Mouse (Mus musculus): ENCODE measurements at regions not wholly inside any gene's neighbourhood (a gene's known extent, or its start where the extent isn't known, plus 50 kb on each side); places are given as distances from the start of the nearest gene placed in this dataset.

DNA sequence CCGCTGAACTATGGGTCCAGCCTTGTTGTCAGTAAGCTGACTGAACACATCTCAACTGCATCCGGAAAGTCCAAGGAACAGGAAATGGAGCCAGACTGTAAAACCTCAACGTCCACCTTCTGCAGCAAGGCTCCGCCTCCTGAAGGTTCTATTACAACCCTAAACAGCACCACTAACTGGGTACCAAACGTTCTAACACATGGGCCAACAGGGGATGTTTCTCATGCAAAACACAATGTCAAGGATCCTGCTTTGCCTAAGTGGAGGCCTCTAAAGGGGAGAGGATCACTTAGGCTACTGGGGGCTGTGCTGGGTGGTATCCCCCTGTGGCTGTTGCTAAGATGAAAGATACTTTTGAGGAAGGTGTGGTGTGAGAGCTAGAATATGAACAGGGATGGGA is 51.0 kb upstream of the Stt3b start:
- no peak for DNase-seq
- intact Hi-C loops (cut with DNase I), result no loop called here

DNA sequence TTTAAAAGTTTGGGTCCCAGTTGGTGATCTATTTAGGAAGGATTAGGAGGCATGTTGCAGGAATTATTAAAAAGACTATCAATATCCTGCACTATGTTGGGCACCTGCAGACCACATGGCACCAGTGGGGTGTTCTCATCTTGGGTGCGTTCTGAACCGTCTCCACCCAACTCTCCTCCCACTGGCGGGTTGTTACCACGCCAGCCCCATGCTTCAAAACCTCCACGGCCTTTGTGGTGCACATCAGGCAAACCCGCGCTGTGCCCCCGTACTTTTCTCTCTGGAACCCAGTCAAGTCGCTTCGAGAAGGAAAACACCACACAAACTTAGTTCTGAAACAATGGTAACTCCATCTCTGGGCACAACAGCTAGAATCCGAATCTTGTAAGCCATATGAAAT is 51.7 kb upstream of the Stt3b start:
- no peak for DNase-seq
- intact Hi-C loops (cut with DNase I), result no loop called here

DNA sequence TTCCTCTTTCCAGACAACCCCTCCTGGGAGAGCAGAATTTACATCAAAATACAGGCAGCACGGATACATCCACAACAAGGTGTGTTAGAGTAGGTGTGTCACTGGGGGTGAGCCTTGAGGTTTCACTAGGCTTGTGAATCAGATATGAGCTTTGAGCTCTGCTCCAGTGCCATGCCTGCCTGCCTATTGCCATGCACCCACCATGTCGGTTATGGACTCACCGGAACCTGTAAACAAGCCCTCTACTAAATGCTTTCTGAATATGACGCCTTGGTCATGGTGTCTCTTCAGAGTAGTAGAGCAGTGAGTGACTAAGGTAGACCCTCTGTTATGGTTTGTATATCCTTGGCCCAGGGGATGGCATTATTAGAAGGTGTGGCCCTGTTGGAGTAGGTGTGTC is 52.3 kb upstream of the Stt3b start:
- DNase-seq, result no peak
- intact Hi-C loops (cut with DNase I), result no loop called here

DNA sequence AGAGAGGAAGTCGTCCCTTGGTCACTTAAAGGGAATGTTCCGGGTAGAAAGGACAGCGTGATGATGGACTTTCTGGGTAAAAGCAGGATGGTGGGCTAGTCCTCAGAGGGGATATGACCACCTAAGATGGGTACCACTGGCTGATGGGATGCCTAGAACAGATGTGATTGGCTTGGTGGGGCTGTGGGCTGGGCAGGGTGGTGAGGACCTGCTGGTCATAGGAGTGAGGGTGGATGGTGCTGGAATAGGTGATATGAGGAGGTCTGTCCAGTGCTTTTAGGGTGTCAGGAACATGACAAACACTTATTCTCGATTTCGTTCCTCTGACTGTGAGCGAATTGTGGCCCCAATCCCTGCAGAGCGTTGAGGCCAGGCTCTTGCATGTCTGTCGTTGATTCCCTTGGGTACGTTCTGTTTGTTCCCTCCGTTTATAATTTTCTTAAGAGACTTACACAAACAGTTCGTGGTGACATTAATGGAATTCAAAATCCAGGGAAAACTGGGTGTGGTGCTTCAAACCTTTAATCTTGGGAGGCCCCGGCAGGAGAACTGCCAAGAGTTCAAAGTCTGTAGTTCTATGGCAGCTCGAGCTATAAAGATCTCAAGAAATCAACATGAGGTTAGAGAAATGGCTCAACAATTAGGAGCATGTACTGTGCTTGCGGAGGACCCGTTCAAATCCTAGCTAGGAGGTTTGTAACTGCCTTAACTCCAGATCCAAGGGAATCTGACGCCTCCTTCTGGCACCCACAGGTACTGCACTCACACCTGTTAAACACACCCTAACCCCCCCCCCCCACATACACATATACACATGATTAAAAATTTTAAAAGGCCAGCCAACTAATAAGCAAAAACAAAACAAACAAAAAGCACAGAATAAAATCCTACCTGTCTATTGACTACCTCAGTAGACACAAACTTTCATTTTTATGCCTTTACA is 55.0 kb upstream of the Stt3b start:
- intact Hi-C loops (cut with DNase I), result no loop called here

DNA sequence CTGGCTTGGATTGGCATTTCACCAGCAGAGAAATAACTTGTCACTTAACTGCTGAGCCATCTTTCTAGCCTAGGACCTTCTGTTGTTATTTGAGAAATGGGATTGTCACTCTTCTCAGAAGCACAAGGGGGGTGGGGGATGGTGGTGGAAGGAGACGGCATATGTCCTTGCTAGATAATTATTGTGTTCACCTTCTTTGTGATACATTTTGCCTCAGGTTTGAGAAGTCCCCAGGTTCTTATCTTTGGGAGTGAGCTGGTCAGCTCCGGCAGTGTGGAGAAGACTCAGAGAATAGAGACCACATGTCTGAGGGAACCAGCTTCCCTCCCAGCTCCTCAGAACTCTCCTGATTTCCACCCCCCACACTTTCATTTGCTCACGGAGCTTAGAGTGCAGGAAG is 57.6 kb upstream of the Stt3b start:
- intact Hi-C loops (cut with DNase I), result no loop called here
- no peak for DNase-seq

More for the DNA sequence above, 55.0 kb upstream of the Stt3b start:
- no peak for DNase-seq

DNA sequence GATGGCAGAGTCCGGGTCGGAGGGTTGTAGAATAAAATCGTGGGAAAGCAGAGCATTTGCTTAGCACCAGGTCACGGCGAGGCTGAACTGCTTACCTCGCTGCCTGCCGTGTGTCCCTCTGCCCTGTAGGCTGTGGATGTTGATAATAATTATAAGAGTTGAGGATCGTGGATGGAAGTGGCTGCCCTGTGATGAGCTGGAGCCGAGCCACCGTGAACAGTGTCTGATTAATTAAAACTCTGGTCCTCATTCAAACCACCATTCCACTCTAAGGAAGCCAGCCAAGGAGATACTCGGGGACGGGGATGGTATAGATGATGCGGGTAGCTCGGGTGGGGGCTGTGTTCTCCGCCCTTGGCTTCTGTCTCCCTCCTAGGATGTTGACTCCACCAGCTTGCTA is 70.1 kb upstream of the Stt3b start:
- peak; percentile 60 for DNase-seq
- intact Hi-C loops (cut with DNase I), result no loop called here

DNA sequence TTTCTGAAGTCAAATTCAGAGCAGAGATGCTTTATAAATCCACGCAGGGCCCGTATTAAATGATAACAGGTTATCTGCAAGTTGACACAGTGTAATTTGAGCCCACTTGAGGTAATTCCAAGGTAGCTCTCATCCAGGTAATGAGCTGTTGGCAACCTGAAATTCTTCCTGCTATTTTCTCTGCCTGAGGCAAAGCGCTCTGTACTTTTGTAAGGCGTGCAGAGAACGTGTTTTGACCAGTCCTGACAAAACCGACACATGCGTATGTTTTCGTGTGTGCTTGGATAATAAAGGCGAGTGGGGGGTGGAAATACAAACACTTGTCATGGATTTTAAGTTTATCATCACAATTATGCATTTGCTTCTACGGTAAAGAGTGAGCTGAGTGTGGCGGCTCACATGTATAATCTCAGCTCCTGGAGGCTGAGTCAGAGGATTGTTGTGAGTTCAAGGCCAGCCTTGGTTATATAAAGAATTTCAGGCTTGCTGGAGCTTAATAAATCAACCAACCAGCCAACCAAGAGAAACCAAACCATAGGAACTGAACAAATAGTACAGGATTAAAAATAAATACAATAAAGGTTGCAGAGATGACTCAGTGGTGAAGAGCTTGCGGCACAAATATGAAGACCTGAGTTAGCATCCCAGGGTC is 72.7 kb upstream of the Stt3b start:
- DNase-seq, result no peak
- intact Hi-C loops (cut with DNase I), result no loop called here

DNA sequence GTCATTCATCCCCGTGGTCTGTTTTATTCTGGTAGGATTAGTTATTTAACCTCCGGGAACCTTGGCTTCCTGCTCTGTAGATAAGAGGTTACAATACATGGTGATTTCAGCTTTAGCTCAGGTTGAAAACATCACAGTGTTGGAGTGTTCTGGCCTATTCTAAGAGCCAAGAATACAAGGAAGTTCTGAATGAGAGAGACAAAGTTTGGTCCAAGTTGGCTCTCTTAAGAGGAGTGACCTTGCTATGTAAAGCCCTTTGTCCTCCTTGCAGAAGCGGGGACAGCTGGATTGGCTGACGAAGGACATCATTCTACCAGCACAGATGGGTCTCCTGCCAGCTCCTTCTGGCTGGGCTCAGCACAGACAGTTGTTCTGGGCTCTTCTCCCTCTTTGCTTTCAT is 73.7 kb upstream of the Stt3b start:
- DNase-seq, result peak; percentile 70
- intact Hi-C loops (cut with DNase I), result no loop called here

DNA sequence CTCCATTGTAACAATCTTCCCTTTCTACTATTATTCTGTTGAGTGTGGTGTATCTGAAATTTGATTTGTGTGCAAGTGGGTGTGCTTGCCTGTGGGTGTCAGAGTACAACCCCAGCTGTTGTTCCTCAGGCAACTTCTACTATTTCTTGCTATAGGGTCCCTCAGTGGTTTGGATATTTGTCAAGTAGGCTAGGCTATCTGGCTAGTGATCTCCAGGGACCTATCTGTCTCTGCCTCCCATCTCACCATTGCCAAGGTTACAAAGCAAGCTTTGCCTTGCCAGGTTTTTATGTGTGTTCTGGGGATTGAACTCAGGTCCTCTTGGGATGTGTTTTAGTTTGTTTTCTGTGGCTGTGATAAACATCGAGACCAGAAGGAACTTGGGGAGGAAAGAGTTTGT is 74.1 kb upstream of the Stt3b start:
- DNase-seq, result no peak
- intact Hi-C loops (cut with DNase I), result no loop called here

DNA sequence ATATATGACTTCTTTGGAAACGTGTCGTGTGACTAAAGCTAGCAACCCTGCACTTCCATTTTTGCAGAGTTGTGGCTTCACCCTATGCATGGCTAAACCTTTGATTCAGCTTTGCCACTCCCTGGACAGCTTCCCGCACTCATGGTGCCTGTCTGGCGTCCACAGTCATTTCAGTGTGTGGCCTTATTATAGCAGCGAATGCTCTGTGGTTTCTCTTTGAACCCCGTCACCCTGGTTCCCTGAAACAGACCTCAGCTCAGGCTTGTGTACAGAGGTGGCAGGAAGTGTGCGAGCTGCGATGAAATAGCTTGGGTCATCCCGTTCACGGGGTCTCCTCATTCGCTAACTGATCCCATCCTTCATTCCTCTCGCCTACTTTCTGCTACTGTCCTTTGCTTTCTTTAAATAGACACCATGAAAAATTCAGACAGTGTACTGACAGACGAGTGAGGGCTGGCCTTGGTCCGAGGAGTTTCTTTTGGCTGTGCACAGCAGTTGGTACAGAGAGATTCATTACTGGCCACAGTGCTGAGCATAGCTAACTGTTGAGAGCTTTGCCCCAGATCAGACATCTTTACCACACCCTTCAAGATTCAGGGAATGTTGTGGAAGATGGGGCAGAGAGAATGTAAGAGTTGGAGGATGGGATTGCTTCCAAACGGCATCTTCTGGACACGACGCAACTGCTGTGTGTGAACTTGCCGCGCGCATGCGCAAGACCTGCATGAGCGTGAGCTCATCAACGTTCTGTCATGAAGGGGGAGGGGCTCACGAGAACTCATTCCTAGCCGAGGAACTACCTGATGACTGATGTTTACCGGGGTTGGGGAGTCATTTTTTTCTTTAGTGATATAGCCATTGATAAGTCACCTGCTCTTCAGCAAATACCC is 77.5 kb upstream of the Stt3b start:
- no peak for DNase-seq
- intact Hi-C loops (cut with DNase I), result no loop called here

DNA sequence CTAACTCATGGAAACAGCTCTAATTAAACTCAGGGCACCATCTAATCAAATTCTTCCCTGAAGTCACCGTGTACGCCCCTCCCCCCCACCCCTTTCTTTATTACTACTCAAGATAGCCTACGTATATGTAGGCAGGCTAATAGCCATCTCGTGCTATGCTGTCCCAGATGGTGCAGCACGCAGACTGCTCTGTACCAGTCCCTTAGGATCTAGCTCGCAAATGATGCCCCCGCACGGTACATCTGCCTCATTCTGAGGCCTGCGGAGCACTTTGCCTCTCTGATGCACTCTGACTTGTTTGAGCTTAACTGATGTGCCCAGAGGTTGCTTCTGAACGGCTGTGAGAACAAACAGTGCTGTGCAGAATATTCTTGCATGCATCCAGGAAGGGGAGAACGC is 78.1 kb upstream of the Stt3b start:
- no peak for DNase-seq
- intact Hi-C loops (cut with DNase I), result no loop called here

DNA sequence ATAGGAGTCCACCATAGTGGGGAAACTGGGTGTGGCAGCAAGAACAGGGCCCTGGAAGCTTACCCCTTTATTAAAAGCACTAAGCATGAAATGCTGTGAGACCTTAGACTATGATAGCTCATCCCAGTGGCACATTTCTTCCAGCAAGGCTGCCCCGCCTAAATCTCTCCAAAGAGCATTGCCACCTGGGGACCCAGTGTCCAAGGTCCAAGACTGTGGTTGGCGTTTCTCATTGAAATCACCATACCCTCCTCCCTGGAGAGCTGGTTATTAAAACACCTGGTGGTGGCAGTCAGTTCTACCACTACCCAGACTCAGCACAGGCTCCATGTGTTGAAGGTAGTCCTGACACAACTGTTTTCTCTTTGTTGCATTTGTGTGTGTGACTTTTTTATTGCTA is 78.9 kb upstream of the Stt3b start:
- intact Hi-C loops (cut with DNase I), result no loop called here

DNA sequence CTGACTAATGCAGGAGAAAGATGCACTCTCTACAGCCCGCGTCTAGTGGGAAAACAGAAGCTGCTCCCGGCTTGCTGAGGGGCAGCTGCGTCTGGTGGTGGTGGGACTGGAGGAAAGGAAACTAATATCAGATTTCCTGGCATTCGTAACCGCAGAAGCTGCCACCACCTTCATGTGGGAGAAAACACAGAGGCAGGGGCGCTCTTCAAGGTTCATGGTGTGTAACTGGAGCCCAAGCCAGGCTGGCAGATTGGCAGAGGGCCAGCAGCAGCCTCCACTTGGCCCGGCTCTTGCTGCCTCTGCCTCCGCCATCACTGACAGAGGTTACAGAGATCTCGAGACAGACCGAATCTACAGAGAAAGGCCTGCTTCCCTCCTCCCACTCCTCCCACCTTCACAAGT is 80.7 kb upstream of the Stt3b start:
- DNase-seq, result peak; percentile 89
- intact Hi-C loops (cut with DNase I), result no loop called here

More for the DNA sequence above, 78.9 kb upstream of the Stt3b start:
- no peak for DNase-seq

DNA sequence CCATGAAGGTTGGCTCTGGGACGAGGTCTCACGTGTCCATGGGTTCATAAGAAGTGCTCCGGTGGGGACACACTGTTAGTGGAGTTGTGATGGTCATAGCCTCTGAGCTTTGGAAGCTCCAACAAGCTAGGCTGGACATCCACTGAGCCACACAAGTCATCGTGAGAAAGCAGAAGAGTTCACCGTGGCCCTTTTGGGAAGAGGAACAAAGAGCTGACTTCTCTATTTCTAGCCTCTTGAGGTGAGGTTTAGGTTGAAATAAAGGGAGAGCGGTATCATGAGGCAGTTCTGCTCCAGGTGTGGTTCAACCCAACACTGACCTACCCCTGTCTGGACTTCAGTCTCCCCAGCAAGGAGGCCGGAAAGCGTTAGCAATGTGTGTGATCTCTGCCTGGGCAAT is 85.3 kb upstream of the Stt3b start:
- DNase-seq, result no peak
- intact Hi-C loops (cut with DNase I), result no loop called here

DNA sequence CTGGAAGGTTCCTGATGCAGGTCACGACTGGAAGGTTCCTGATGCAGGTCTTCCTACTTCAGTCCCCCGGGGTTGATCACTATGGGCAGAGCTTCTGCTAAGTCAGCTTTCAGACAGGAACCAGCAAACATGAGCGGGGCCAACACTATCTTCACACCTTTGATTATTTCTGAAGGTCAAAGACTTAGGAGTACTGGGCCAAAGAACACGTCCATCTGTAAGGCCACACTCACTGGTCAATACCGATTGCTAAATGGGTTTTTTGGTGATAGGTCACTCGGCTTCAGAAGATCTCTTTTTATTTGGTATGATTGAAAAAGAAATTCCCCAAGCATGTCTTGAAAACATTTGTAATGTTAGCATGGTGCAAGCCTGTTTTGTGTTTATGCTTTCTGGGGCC is 90.2 kb upstream of the Stt3b start:
- no peak for DNase-seq
- intact Hi-C loops (cut with DNase I), result no loop called here

DNA sequence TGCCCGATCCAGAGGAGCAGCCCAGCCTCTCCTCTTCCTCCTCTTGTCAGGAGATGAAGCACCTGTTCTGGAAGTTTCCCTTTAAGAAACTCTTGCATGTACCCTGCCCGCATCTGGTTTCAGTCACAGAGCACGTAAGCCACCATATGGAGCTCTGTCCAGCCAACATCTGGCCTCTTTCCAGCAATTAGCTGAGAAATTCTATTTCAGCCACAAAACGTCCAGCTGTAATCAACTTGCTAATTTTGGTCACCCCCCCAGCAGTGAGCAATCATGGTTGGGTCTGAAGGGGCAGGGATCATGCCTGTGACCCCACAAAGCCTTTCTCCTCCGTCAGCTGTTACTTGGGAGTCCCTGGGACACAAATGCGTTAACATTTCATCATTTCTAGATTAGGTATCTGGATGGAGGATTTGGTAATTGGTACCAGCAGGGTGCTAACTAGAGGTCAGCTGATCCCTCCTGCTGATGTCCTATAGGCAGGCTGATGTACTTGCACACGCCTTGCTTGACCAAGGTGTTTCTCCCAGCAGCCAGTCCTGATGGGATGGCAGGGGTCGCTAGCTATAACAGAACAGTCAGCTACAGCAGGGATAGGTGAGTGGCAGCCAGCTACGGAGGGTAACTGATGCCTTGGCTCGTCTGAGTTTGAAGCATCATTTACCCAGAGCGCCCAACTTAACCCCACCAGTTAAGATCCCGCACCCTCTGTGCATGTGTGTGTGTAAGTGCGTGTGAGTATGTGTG is 91.4 kb upstream of the Stt3b start:
- intact Hi-C loops (cut with DNase I), result no loop called here
- no peak for DNase-seq

DNA sequence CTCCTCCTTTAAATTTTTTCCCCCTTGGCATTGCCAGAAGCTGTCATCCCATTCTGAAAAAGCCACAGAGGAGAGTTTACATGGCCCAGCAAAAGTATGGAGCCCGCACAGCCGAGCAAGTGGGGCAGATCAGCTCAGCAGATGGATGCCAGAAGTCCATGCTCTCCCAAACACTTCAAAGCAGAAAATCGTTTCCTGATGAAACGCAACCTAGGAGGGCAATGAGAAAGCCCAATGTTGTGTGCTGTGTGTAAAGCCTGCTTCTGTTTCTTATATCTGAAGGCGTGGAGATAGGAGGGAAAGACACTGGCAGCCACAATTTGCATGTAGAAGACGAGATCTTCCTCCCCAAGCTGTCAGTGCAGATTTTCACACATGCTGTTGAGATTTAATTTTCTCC is 92.4 kb upstream of the Stt3b start:
- DNase-seq, result no peak
- intact Hi-C loops (cut with DNase I), result no loop called here

DNA sequence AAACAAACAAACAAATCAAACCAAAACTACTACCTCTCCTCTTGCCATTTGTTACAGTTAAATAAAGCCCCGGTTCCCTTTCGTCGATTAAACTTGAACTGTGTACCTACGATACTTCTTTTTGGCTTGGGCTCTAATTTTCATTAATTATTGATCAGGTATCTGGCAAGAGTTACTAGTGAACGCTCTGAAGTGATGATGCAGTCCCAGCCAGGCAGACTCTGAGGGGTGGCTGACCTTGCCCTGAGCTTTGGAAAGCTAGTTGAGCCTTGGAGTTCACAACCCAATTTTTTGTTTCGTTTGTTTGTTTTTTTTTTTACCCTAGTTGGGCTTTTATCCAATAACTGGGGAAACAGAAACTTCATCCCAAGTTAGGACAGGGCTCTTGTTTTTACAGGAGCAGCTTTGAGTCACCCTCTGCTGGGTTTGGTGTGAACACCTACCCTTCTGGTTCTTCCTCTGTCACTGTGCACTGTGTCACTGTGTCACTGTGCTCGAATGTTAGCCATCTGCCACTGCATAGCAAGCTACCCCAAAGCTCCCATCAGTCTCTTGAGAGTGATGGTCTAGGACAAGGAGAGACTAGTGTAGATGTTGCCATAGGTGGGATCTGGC is 93.2 kb upstream of the Stt3b start:
- intact Hi-C loops (cut with DNase I), result no loop called here
- no peak for DNase-seq

DNA sequence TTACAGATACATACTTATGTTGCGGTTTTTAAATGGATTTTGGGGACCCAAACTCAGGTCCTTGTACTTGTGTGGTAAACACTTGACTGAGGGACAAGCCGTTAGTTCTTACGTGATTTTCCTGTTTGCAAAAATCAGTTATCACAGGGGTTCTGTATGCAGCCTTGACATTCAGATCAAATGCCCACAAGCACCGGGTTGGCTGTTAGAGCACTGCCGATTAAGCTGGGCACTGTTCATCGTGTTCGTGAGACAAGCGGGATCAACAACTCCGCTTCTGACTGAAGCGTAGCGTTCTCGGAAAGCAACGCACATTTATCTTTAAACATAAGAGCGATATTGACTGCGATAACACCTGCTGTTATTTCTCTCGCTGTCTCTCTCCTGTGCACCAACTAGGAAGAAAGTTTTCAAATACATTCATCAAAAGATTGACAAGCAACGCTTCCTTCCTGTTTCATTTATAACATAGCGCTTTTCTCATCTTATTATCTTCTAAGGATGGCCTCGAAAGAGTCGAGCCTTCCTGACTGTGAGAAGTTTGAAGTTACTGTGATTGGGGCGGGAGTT is 97.8 kb upstream of the Stt3b start:
- intact Hi-C loops (cut with DNase I), result no loop called here
- DNase-seq, result no peak

DNA sequence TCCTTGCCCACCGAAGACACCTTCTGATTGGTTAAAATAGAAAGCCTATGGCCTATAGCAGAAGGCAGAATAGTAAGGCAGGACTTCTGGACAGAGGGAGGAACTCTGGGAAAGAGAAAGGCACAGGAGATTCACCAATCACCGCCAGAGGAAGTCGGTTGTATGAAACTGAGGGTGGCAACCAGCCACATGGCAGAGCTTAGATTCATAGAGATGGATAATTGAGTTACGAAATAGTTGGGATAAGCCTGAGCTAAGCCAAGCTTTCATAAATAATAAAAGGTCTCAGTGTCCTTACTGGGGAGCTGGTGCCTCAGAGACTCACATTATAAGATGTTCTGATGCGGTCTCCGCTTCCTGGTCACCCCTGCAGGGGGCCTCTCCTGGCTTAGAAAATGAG is 98.7 kb upstream of the Stt3b start:
- no peak for DNase-seq
- intact Hi-C loops (cut with DNase I), result no loop called here

All from left cerebral cortex, postnatal 4 days (tissue).